Mouse (Mus musculus) lung, postnatal 0 days (tissue): ENCODE measurements around the gene Nfia. TPM values are rescaled to one million over a fixed set of nuclear protein-coding genes. Genes with fewer than 3 reads are reported as not detected.

ENCODE experiments used
- ATAC-seq: fragments of 200-750 bp; cut with Nextera tagmentation; 2 replicates; pipeline ENCODE4 v1.8.0; 2017; ENCODE audit warnings: moderate library complexity
- DNase-seq: peaks from one replicate; pipeline ENCODE4 v3.0.0-alpha.2; 2016; ENCODE audit warnings: low spot score
- H3K27ac ChIP-seq: fragments of 300-500 bp; sonication (generic); 2 replicates; pipeline ENCODE4 v1.5.1; 2014; ENCODE audit warnings: antibody characterized with exemption, mild to moderate bottlenecking, low read length, mixed read lengths
- H3K27me3 ChIP-seq: fragments of 300-500 bp; sonication (generic); replicated peaks from 2 replicates; pipeline ENCODE4 v1.6.1; 2014; ENCODE audit warnings: low read length, mixed read lengths; ENCODE audit not compliant: insufficient read depth
- H3K36me3 ChIP-seq: fragments of 300-500 bp; sonication (generic); 2 replicates; pipeline ENCODE4 v1.6.1; 2014; ENCODE audit warnings: low read length, mixed read lengths; ENCODE audit not compliant: insufficient read depth
- H3K4me1 ChIP-seq: fragments of 300-500 bp; sonication (generic); 2 replicates; pipeline ENCODE4 v1.6.1; 2014; ENCODE audit warnings: antibody characterized with exemption, low read depth, low read length, mixed read lengths; ENCODE audit not compliant: insufficient read depth
- H3K4me2 ChIP-seq: fragments of 300-500 bp; sonication (generic); replicated peaks from 2 replicates; pipeline ENCODE4 v1.6.1; 2014; ENCODE audit warnings: low read depth, mild to moderate bottlenecking, low read length, moderate library complexity, mixed read lengths
- H3K4me3 ChIP-seq: fragments of 300-500 bp; sonication (generic); 2 replicates; pipeline ENCODE4 v1.5.1; 2014; ENCODE audit warnings: low read depth, low read length
- H3K9ac ChIP-seq: fragments of 300-500 bp; sonication (generic); replicated peaks from 2 replicates; pipeline ENCODE4 v1.6.1; 2014; ENCODE audit warnings: low read depth, mild to moderate bottlenecking
- H3K9me3 ChIP-seq: fragments of 300-500 bp; sonication (generic); 2 replicates; pipeline ENCODE4 v1.6.1; 2016; ENCODE audit warnings: low read length, mixed read lengths
- CTCF ChIP-seq: IDR thresholded peaks from 2 replicates; pipeline ENCODE4 v1.5.1; 2016; ENCODE audit warnings: antibody characterized with exemption, mild to moderate bottlenecking
- EP300 ChIP-seq: IDR thresholded peaks from 2 replicates; pipeline ENCODE4 v1.6.1; 2016; ENCODE audit warnings: antibody characterized with exemption, mild to moderate bottlenecking, control low read depth
- WGBS: fragments of 180-500 bp; shearing (Covaris S2); extraction: QIAGEN DNeasy Blood & Tissue Kit; methylation state at CpG from one replicate; pipeline ENCODE4 v1.1.7; 2014; 5-methylcytosine and 5-hydroxymethylcytosine counted together
- polyA plus RNA-seq: library from polyadenylated mRNA; unstranded; fragments of >200 nt; fragmentation: Nextera tagmentation; extraction: Ambion mirVana; gene quantifications from 2 replicates; pipeline ENCODE4 v1.2.1, GENCODE M21; 2015

Gene Nfia
- polyA plus RNA-seq, 1 experiment from 2014 or later: 40.5 TPM

- TF ChIP-seq CTCF (peak; percentile 83), EP300 (peak; percentile 79)
- peak; percentile 97 for DNase-seq
- Histone ChIP-seq H3K36me3 (no peaks in the 10 kb centered on the region), H3K27ac (peak overlapping the region; percentile 66), H3K4me1 (peaks cover 8% of the 10 kb centered on the region), H3K9ac (no peak overlapping the region), H3K4me2 (peak overlapping the region; percentile 33), H3K9me3 (no peaks in the 10 kb centered on the region), H3K4me3 (no peak overlapping the region), H3K27me3 (no peaks in the 10 kb centered on the region)
- peak; percentile 89 for ATAC-seq
- WGBS: 16% methylated on average over 7 of the region's 7 CpGs
Observed at GRCm38 (mm10) chr4:98109064-98109463, 336.5 kb downstream of the Nfia start.

- Histone ChIP-seq H3K36me3 (no peaks in the 10 kb centered on the region), H3K27ac (no peak overlapping the region), H3K4me2 (no peak overlapping the region), H3K9ac (no peak overlapping the region), H3K4me3 (no peak overlapping the region), H3K4me1 (peaks cover 8% of the 10 kb centered on the region), H3K9me3 (no peaks in the 10 kb centered on the region), H3K27me3 (no peaks in the 10 kb centered on the region)
- 87% methylated on average over 4 of the region's 4 CpGs for WGBS
- TF ChIP-seq EP300 (no peak), CTCF (no peak)
- ATAC-seq (no peak), DNase-seq (no peak)
Observed at GRCm38 (mm10) chr4:98109911-98110310, 337.4 kb downstream of the Nfia start.

GRCm38 (mm10) chr4:98113289-98114024 lies 340.9 kb downstream of the Nfia start:
- ATAC-seq (no peak), DNase-seq (no peak)
- TF ChIP-seq EP300 (no peak), CTCF (no peak)
- Histone ChIP-seq H3K4me2 (no peak overlapping the region), H3K27ac (no peak overlapping the region), H3K9me3 (no peaks in the 10 kb centered on the region), H3K9ac (no peak overlapping the region), H3K36me3 (no peaks in the 10 kb centered on the region), H3K27me3 (no peaks in the 10 kb centered on the region), H3K4me3 (no peak overlapping the region), H3K4me1 (no peaks in the 10 kb centered on the region)
- WGBS: 87% methylated on average over 10 of the region's 10 CpGs

GRCm38 (mm10) chr4:98114966-98115365 lies 342.4 kb downstream of the Nfia start:
- 34% methylated on average over 2 of the region's 2 CpGs for WGBS
- Histone ChIP-seq H3K27ac (no peak overlapping the region), H3K4me2 (no peak overlapping the region), H3K9ac (no peak overlapping the region), H3K9me3 (no peaks in the 10 kb centered on the region), H3K36me3 (no peaks in the 10 kb centered on the region), H3K4me1 (no peaks in the 10 kb centered on the region), H3K4me3 (no peak overlapping the region), H3K27me3 (no peaks in the 10 kb centered on the region)
- DNase-seq (no peak), ATAC-seq (no peak)
- no peak for TF ChIP-seq EP300
- TF ChIP-seq CTCF: no peak

DNA sequence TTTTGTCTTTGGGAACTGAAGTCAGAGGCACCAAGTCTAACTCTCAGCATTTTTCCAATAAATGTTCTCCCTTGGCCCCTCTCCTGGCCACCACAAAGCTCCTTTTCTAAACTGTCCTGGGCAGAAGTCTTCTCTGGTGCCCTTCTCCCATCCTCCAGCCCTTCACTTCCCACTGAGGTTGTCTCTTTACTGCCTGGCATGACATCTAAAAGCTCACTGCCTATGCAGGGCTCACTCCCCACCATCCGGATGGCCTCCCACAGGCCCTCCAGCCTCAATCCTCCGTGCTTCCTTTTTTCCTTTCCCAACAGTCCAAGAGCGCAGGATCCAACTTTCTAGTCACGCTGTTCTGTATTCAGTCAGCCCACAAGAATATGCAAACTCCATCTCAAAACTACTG lies 342.9 kb downstream of the Nfia start:
- no peak for ATAC-seq
- TF ChIP-seq EP300 (no peak), CTCF (no peak)
- Histone ChIP-seq H3K9ac (no peak overlapping the region), H3K4me2 (no peak overlapping the region), H3K27ac (no peak overlapping the region), H3K9me3 (no peaks in the 10 kb centered on the region), H3K27me3 (no peaks in the 10 kb centered on the region), H3K36me3 (no peaks in the 10 kb centered on the region), H3K4me3 (no peak overlapping the region), H3K4me1 (no peaks in the 10 kb centered on the region)
- 91% methylated on average over 4 of the region's 4 CpGs for WGBS
- DNase-seq: no peak

DNA sequence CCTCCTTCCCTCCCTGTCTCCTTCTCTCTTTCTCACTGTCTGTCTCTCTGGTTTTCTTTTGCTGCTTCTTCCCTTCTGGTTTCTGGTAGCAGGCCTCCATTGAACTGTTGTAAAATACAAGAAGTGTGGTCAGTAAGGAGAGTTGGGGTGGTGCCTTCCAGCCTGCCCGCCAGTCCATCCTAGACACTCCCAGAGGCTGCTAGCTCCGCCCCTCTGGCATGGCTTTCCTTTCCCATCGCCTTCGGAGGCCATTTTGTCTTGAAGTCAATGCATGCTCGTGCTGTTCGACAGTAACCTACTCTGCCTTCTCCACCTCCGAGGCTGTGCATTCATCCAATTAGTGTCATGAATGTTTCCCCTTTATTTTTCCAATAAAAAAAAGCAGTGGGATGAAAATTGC lies 343.5 kb downstream of the Nfia start:
- no peak overlapping the region for H3K4me3 ChIP-seq
- DNase-seq: no peak
- no peak overlapping the region for H3K4me2 ChIP-seq
- H3K4me1 ChIP-seq: no peaks in the 10 kb centered on the region
- 96% methylated on average over 7 of the region's 7 CpGs for WGBS
- H3K36me3 ChIP-seq: no peaks in the 10 kb centered on the region
- no peak overlapping the region for H3K9ac ChIP-seq
- no peak for ATAC-seq
- no peak overlapping the region for H3K27ac ChIP-seq
- no peaks in the 10 kb centered on the region for H3K9me3 ChIP-seq
- TF ChIP-seq CTCF: no peak
- no peak for TF ChIP-seq EP300
- no peaks in the 10 kb centered on the region for H3K27me3 ChIP-seq
